Mouse (Mus musculus) embryonic facial prominence, embryonic 11.5 days (tissue): ENCODE data around the gene Slc38a11. TPM values are rescaled to one million over a fixed set of nuclear protein-coding genes. Genes with fewer than 3 reads are reported as not detected.

ENCODE experiments used
- ATAC-seq: fragments of 200-750 bp; cut with Nextera tagmentation; replicated peaks from 2 replicates; pipeline ENCODE4 v1.8.0; 2017; ENCODE audit warnings: low read depth; ENCODE audit not compliant: insufficient number of reproducible peaks, low FRiP score, low TSS enrichment
- DNase-seq: peaks from one replicate; pipeline ENCODE4 v3.0.0-alpha.2; 2015; ENCODE audit warnings: low spot score
- H3K27ac ChIP-seq: fragments of 300-500 bp; sonication (generic); replicated peaks from 2 replicates; pipeline ENCODE4 v1.5.1; 2014; ENCODE audit warnings: mild to moderate bottlenecking, low read depth, low read length, control low read depth
- H3K27me3 ChIP-seq: fragments of 300-500 bp; sonication (generic); 2 replicates; pipeline ENCODE4 v1.6.1; 2014; ENCODE audit warnings: mild to moderate bottlenecking, low read length, moderate library complexity, mixed read lengths; ENCODE audit not compliant: control insufficient read depth, insufficient read depth
- H3K36me3 ChIP-seq: fragments of 300-500 bp; sonication (generic); replicated peaks from 2 replicates; pipeline ENCODE4 v1.6.1; 2014; ENCODE audit warnings: low read depth, mild to moderate bottlenecking, low read length, moderate library complexity, mixed read lengths; ENCODE audit not compliant: control insufficient read depth, insufficient read depth
- H3K4me1 ChIP-seq: fragments of 300-500 bp; sonication (generic); 2 replicates; pipeline ENCODE4 v1.6.1; 2014; ENCODE audit warnings: low read length, mixed read lengths; ENCODE audit not compliant: control insufficient read depth, insufficient read depth
- H3K4me2 ChIP-seq: fragments of 300-500 bp; sonication (generic); 2 replicates; pipeline ENCODE4 v1.6.1; 2014; ENCODE audit warnings: low read depth, mild to moderate bottlenecking, control low read depth, low read length, moderate library complexity
- H3K4me3 ChIP-seq: fragments of 300-500 bp; sonication (generic); 2 replicates; pipeline ENCODE4 v1.5.1; 2014; ENCODE audit warnings: low read depth, low read length, control low read depth
- H3K9ac ChIP-seq: fragments of 300-500 bp; sonication (generic); replicated peaks from 2 replicates; pipeline ENCODE4 v1.6.1; 2014; ENCODE audit warnings: mild to moderate bottlenecking, control low read depth, low read length
- H3K9me3 ChIP-seq: fragments of 300-500 bp; sonication (generic); replicated peaks from 2 replicates; pipeline ENCODE4 v1.6.1; 2016; ENCODE audit warnings: mild to moderate bottlenecking, low read length, inconsistent platforms, mixed read lengths; ENCODE audit not compliant: control insufficient read depth
- WGBS: fragments of 180-500 bp; shearing (Covaris S2); extraction: QIAGEN DNeasy Blood & Tissue Kit; methylation state at CpG from one replicate; pipeline ENCODE4 v1.1.7; 2014; 5-methylcytosine and 5-hydroxymethylcytosine counted together
- polyA plus RNA-seq: library from polyadenylated mRNA; unstranded; fragments of >200 nt; fragmentation: Nextera tagmentation; extraction: Ambion mirVana; gene quantifications from 2 replicates; pipeline ENCODE4 v1.2.1, GENCODE M21; 2014

Gene Slc38a11
- polyA plus RNA-seq, 1 experiment from 2014 or later = not detected

DNA sequence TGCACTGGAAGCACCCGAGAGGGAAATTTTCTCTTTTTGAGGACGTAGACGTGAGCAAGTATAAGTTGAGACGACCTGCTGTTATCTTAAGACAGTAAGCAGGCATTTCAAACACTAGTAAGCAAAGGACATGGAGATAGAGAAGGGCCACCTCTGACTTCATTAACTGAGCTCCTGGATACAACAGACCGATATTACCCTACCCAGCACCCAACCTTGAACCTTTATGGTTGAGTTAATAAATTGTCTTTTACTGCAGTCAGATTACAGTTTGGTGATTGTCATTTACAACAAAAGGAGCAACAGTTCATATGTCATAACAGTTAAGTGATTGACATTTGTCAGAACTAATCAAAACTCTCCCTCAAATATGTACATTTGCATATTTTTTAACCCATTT is 17.8 kb downstream of the Slc38a11 start:
- no peak overlapping the region for H3K4me3 ChIP-seq
- 89% methylated on average over 5 of the region's 5 CpGs for WGBS
- H3K9me3 ChIP-seq = no peaks in the 10 kb centered on the region

DNA sequence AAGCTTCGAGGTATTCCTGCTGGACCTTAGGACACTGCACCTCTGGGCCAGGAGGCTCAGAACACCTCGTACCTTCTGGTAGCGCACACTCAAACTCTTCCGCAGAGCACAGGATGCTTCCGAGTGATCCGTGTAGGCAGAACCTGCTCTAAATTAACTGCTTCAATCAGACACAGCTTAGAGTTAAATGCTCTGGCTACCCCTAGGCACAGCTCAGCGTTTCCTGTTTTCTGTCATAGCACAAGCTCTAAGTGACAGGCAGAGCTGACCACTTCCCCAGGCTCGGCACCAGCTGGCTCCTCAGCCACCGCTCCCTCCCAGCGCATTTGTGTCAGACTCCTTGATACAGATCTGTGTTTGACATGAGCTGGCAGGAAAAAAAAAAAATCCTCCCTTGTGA is 21.8 kb downstream of the Slc38a11 start:
- 0 out of 2 replicates have a peak, but pooled peaks have one; percentile 56 for ATAC-seq

More for the DNA sequence above, 17.8 kb downstream of the Slc38a11 start:
- Histone ChIP-seq H3K4me2 (no peak overlapping the region), H3K9ac (no peak overlapping the region), H3K27me3 (no peaks in the 10 kb centered on the region), H3K27ac (no peak overlapping the region), H3K4me1 (no peaks in the 10 kb centered on the region), H3K36me3 (no peaks in the 10 kb centered on the region)
- ATAC-seq (no peak), DNase-seq (no peak)

DNA sequence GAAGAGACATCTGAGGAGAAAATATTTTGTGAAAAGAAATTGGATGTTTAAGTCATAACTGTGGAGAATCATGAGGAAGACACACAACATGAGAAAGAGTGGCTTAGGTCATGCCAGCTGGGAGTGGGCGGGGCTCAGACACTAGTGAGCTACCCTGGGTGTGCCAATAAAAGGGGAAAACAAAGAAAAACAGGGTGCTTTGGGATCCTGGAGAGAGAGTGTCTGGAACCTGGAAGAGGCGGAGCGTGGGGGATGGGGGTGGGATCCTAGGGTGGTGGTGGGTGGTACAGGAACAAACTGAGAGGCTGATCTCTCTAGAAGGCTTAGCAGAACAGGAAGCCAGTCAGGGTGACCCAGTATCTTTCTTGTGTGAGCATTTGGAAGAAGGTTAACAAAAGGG is 23.0 kb downstream of the Slc38a11 start:
- Histone ChIP-seq H3K4me3 (no peak overlapping the region), H3K4me1 (no peaks in the 10 kb centered on the region), H3K9me3 (no peaks in the 10 kb centered on the region), H3K27ac (no peak overlapping the region), H3K4me2 (no peak overlapping the region), H3K9ac (no peak overlapping the region), H3K27me3 (no peaks in the 10 kb centered on the region), H3K36me3 (no peaks in the 10 kb centered on the region)
- no peak for DNase-seq
- no peak for ATAC-seq
- 75% methylated on average over 3 of the region's 3 CpGs for WGBS

More for the DNA sequence above, 21.8 kb downstream of the Slc38a11 start:
- 41% methylated on average over 10 of the region's 10 CpGs for WGBS
- DNase-seq = peak; percentile 67
- Histone ChIP-seq H3K9ac (no peak overlapping the region), H3K4me1 (no peaks in the 10 kb centered on the region), H3K36me3 (no peaks in the 10 kb centered on the region), H3K4me2 (no peak overlapping the region), H3K27ac (no peak overlapping the region), H3K9me3 (no peaks in the 10 kb centered on the region), H3K27me3 (no peaks in the 10 kb centered on the region), H3K4me3 (no peak overlapping the region)

DNA sequence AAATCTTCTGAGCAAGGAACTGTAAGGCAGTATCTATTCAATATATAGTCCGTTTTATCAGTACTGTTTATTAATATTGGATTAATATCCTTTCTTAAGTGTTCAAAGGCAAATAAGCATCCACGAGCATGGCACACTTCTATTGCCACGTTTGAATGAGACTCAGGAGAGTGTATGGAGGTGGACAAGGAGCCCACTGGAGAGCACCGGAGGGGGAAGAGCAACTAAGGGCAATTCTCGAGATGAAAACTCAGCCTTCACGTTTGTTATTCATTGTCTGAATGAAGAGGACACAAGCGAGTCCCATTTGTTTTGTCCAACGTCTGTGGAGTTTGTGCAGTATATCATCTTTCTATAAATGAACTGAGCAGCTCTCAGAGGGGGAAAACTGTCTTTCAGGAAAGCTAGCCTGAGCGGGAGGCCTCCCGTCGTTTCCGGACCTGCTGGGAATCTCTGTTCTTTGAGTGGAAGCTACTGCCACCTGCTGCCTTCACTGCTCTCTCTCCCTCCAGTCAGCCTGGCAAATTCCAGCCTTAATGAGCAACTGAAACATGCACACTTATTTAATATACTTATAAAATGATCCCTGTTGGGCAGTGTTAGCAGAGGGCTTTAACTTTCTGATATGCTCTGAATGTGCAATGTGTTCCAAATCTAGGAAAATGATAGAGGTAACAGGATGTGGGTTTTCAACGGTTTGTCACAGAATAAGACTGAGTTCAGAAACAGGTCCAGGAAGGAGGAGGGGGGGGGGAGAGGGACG is 26.3 kb downstream of the Slc38a11 start:
- Histone ChIP-seq H3K9me3 (no peaks in the 10 kb centered on the region), H3K27me3 (no peaks in the 10 kb centered on the region), H3K9ac (no peak overlapping the region), H3K4me2 (no peak overlapping the region), H3K4me3 (no peak overlapping the region), H3K4me1 (no peaks in the 10 kb centered on the region), H3K27ac (no peak overlapping the region), H3K36me3 (no peaks in the 10 kb centered on the region)
- no peak for ATAC-seq
- 16% methylated on average over 14 of the region's 14 CpGs for WGBS
- peak; percentile 63 for DNase-seq

DNA sequence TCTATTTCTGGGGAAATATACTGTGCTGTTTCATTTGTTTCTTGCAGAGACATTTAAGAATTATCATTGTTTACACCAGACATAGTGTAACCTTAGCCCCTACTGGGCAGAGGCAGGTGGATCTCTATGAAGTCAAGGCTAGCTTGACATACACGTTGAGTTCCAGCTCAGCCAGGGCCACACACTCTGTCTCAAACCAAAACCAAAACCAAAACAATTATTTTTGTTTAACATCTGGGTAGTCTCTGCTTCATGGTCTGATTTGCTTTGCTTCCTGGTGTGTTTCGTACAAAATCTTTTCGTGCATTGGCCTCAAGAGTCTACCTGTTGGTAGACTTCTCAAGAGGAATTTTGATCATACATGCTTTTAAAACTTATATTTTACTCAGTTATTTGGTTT is 27.2 kb downstream of the Slc38a11 start:
- H3K4me3 ChIP-seq = no peak overlapping the region
- H3K4me1 ChIP-seq = no peaks in the 10 kb centered on the region
- ATAC-seq (no peak), DNase-seq (no peak)
- no peak overlapping the region for H3K9ac ChIP-seq
- H3K27ac ChIP-seq = no peak overlapping the region
- H3K9me3 ChIP-seq = no peaks in the 10 kb centered on the region
- H3K4me2 ChIP-seq = no peak overlapping the region
- no peaks in the 10 kb centered on the region for H3K27me3 ChIP-seq
- H3K36me3 ChIP-seq = no peaks in the 10 kb centered on the region
- 88% methylated on average over 3 of the region's 3 CpGs for WGBS

GRCm38 (mm10) chr2:65334091-65334490 is 29.7 kb downstream of the Slc38a11 start:
- H3K4me1 ChIP-seq = no peaks in the 10 kb centered on the region
- WGBS = 69% methylated on average over 9 of the region's 9 CpGs
- no peak overlapping the region for H3K9ac ChIP-seq
- no peak for ATAC-seq
- H3K4me3 ChIP-seq = no peak overlapping the region
- H3K9me3 ChIP-seq = no peaks in the 10 kb centered on the region
- no peak for DNase-seq
- no peaks in the 10 kb centered on the region for H3K36me3 ChIP-seq
- H3K27ac ChIP-seq = no peak overlapping the region
- no peak overlapping the region for H3K4me2 ChIP-seq
- no peaks in the 10 kb centered on the region for H3K27me3 ChIP-seq

DNA sequence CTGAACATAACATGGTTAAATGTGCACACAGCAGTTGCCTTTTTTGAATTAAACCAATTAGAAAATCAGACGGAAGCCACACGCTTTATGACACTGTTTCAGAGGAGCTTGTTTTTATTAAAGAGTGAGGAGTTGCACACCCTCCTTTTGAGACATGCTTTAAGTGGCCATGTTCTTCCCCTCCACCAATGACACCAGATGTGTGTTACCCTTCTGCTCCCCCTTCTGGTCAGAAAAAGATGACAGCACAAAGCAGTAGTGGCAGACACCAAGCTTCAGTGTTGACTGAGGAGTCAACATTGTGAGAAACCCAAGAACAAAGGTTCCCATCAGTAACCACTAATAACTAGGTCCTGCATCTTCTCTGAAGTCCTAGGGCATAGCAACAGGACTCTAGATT is 32.5 kb downstream of the Slc38a11 start:
- Histone ChIP-seq H3K4me2 (no peak overlapping the region), H3K4me3 (no peak overlapping the region), H3K27ac (no peak overlapping the region), H3K4me1 (no peaks in the 10 kb centered on the region), H3K27me3 (no peaks in the 10 kb centered on the region), H3K9ac (no peak overlapping the region), H3K36me3 (no peaks in the 10 kb centered on the region), H3K9me3 (no peaks in the 10 kb centered on the region)
- ATAC-seq (no peak), DNase-seq (peak; percentile 48)
- WGBS = 72% methylated on average over 2 of the region's 2 CpGs

GRCm38 (mm10) chr2:65321998-65322754 is 41.7 kb downstream of the Slc38a11 start:
- 64% methylated on average over 6 of the region's 6 CpGs for WGBS
- Histone ChIP-seq H3K36me3 (no peaks in the 10 kb centered on the region), H3K9me3 (no peaks in the 10 kb centered on the region), H3K4me2 (no peak overlapping the region), H3K27me3 (no peaks in the 10 kb centered on the region), H3K27ac (no peak overlapping the region), H3K4me3 (no peak overlapping the region), H3K9ac (no peak overlapping the region), H3K4me1 (no peaks in the 10 kb centered on the region)
- DNase-seq = no peak
- ATAC-seq = no peak
